Mouse (Mus musculus): ENCODE results near the gene Vkorc1. TPM values are rescaled to one million over a fixed set of nuclear protein-coding genes. Genes with fewer than 3 reads are reported as not detected.
A peak's percentile ranks its signal among the peaks of the same experiment; 100 is the strongest.

Gene Vkorc1
- total and polyA plus RNA-seq, 3 experiments = 36.2 to 66.4 TPM; not detected in 1

DNA sequence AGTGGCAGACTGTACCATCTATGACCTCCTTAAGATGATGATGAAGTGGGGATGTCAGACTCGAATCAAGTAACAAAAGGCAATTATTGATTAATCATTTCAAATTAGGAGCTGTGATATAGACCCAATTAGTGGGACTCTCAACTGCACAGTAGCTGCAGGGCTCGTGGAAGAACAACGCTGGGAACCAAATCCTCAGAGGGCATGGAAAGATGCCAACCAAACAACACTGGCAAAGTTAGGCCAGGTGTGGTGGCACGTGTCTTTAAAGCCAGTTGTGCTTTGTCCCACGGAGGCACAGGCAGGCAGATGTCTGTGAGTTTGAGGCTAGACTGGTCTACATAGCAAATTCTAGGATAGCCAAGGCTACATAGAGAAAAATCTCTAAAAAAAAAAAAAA lies 35.2 kb upstream of the Vkorc1 start:
- Histone ChIP-seq H3K27me3 (ENCODE audit: control insufficient read depth in 1 of 2, insufficient read depth in 2 of 2, low read length in 2 of 2) (no peaks in the 10 kb centered on the region), H3K36me3 (ENCODE audit: control insufficient read depth in 1 of 2, insufficient read depth in 2 of 2, low read length in 2 of 2) (peaks cover 0 to 11% of the 10 kb centered on the region in 2 experiments; a peak in 3 of 4 replicates), H3K27ac (ENCODE audit: control insufficient read depth, low read depth, low read length) (no peak overlapping the region), H3K9ac (ENCODE audit: control insufficient read depth, low read depth, low read length, poor library complexity, severe bottlenecking) (no peak overlapping the region), H3K79me2 (ENCODE audit: control insufficient read depth, insufficient read depth, low read length, poor library complexity) (no peaks in the 10 kb centered on the region; the same call in 1 of the 2 replicates), H3K9me3 (replicated peaks; ENCODE audit: insufficient read depth, low read length) (no peaks in the 10 kb centered on the region), H3K4me1 (ENCODE audit: control insufficient read depth in 1 of 2, insufficient read depth in 2 of 2, low read length in 2 of 2) (peaks cover 2 to 21% of the 10 kb centered on the region in 2 experiments; a peak in 3 of 4 replicates), H3K4me3 (ENCODE audit: control insufficient read depth in 1 of 2, insufficient read depth in 1 of 2, low read depth in 2 of 2, low read length in 2 of 2) (no peak overlapping the region)
- TF ChIP-seq POLR2AphosphoS5 (IDR thresholded peaks at IDR 0.05; ENCODE audit: borderline replicate concordance, low read depth, low read length) (no peak), UBTF (IDR thresholded peaks at IDR 0.05; ENCODE audit: borderline replicate concordance, insufficient read depth, low read depth, low read length) (no peak), NELFE (IDR thresholded peaks at IDR 0.05; ENCODE audit: low read depth, low read length) (no peak), EP300 (IDR thresholded peaks at IDR 0.05; ENCODE audit: low read depth in 1 of 2, low read length in 2 of 2) (no peak), MYC (IDR thresholded peaks at IDR 0.05; ENCODE audit: low read depth, low read length) (no peak), MXI1 (IDR thresholded peaks at IDR 0.05; ENCODE audit: low read depth, low read length) (no peak), KAT2A (conservative IDR thresholded peaks at IDR 0.05; ENCODE audit: low read depth, low read length) (no peak), CTCF (IDR thresholded peaks at IDR 0.05 in 2 of 3, conservative IDR thresholded peaks at IDR 0.05 in 1 of 3; ENCODE audit: control insufficient read depth in 1 of 3, insufficient read depth in 1 of 3, low read depth in 2 of 3, low read length in 3 of 3, poor library complexity in 1 of 3, severe bottlenecking in 1 of 3) (no peak), TCF12 (IDR thresholded peaks at IDR 0.05; ENCODE audit: low read depth, low read length) (no peak), ZNF384 (IDR thresholded peaks at IDR 0.05; ENCODE audit: low read depth, low read length) (no peak)
- no peak for DNase-seq (ENCODE audit: low read depth, low spot score)

DNA sequence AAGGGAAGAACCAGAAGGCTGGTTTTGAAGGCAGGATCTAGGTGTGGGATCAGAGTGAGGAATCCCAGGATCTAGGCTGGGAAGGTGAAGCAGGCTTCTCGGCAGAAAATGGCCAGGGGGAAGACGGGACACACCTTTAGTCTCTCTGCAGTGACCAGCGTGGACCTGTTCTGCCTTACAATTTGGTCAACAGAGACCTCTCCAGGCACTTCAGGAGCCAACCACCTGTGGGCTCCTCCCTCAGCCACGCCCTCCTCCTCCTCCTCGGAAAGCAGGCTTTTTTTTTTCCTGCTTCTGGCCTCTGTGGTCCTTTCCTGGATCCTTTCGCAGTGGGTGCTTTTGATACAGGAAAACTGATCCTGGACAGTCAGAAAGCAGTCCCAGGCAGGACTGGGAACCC lies 34.5 kb upstream of the Vkorc1 start, which contains the start of gene Prss8:
TSS of gene Prss8 (minus strand) at position 182 of the 400 bp plus-strand sequence.
- H3K9me3 ChIP-seq (replicated peaks; ENCODE audit: insufficient read depth, low read length) = no peaks in the 10 kb centered on the region
- no peaks in the 10 kb centered on the region for H3K27me3 ChIP-seq (ENCODE audit: control insufficient read depth in 1 of 2, insufficient read depth in 2 of 2, low read length in 2 of 2)
- TF ChIP-seq ZMIZ1 (IDR thresholded peaks at IDR 0.05; ENCODE audit: low read depth, low read length) (no peak), ZNF384 (IDR thresholded peaks at IDR 0.05; ENCODE audit: low read depth, low read length) (peak; percentile 53)
- H3K4me3 ChIP-seq (ENCODE audit: control insufficient read depth in 1 of 2, insufficient read depth in 1 of 2, low read depth in 2 of 2, low read length in 2 of 2) = no peak within 1 kb of the TSS
- peak within 1 kb of the TSS; percentile 16; the same call in 1 of the 2 replicates for H3K27ac ChIP-seq (ENCODE audit: control insufficient read depth, low read depth, low read length)
- H3K36me3 ChIP-seq (ENCODE audit: control insufficient read depth in 1 of 2, insufficient read depth in 2 of 2, low read length in 2 of 2) = peaks cover under 1 to 10% of the 10 kb centered on the region in 2 experiments
- peak within 1 kb of the TSS; percentile 28; the same call in 1 of the 2 replicates for H3K9ac ChIP-seq (ENCODE audit: control insufficient read depth, low read depth, low read length, poor library complexity, severe bottlenecking)
- no peak for DNase-seq (ENCODE audit: low read depth, low spot score)
- H3K79me2 ChIP-seq (ENCODE audit: control insufficient read depth, insufficient read depth, low read length, poor library complexity) = no peaks in the 10 kb centered on the region
- H3K4me1 ChIP-seq (ENCODE audit: control insufficient read depth in 1 of 2, insufficient read depth in 2 of 2, low read length in 2 of 2) = peaks cover 2 to 21% of the 10 kb centered on the region in 2 experiments; a peak in 3 of 4 replicates

DNA sequence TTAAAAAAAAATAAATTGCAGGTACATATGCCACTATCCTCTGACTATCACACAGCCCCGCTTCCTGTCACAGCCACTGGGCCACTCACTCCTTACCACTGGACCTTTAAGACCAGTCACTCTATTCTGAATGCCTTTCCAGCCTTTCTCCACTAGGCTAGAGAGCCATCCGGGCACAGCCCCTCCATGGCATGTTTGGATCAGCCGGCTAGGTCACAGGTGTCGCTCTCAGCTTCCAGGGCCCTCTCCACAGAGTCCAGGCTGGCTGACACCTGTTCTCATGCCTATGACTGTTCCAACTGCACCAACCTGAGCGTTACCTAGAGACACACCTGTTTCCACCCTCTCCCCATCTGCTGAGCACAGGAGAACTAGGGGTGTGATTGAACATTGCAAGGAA lies 33.2 kb upstream of the Vkorc1 start:
- no peaks in the 10 kb centered on the region for H3K9me3 ChIP-seq (replicated peaks; ENCODE audit: insufficient read depth, low read length)
- no peak overlapping the region; the same call in 1 of the 2 replicates for H3K27ac ChIP-seq (ENCODE audit: control insufficient read depth, low read depth, low read length)
- no peak overlapping the region for H3K4me3 ChIP-seq (ENCODE audit: control insufficient read depth in 1 of 2, insufficient read depth in 1 of 2, low read depth in 2 of 2, low read length in 2 of 2)
- H3K79me2 ChIP-seq (ENCODE audit: control insufficient read depth, insufficient read depth, low read length, poor library complexity) = no peaks in the 10 kb centered on the region
- H3K27me3 ChIP-seq (ENCODE audit: control insufficient read depth in 1 of 2, insufficient read depth in 2 of 2, low read length in 2 of 2) = no peaks in the 10 kb centered on the region
- DNase-seq (ENCODE audit: low read depth, low spot score) = no peak
- peaks cover 0 to 15% of the 10 kb centered on the region in 2 experiments; a peak in 2 of 4 replicates for H3K4me1 ChIP-seq (ENCODE audit: control insufficient read depth in 1 of 2, insufficient read depth in 2 of 2, low read length in 2 of 2)
- TF ChIP-seq MAX (IDR thresholded peaks at IDR 0.05; ENCODE audit: low read length) (no peak), POLR2A (IDR thresholded peaks at IDR 0.05; ENCODE audit: control insufficient read depth in 1 of 2, insufficient read depth in 1 of 2, low read depth in 1 of 2, low read length in 2 of 2, poor library complexity in 1 of 2) (peak in 1 of 2 experiments; percentile 6; a peak in 1 of 4 replicates), E2F4 (IDR thresholded peaks at IDR 0.05; ENCODE audit: borderline replicate concordance, low read depth, low read length) (no peak), SMC3 (IDR thresholded peaks at IDR 0.05; ENCODE audit: low read depth, low read length) (no peak), BHLHE40 (IDR thresholded peaks at IDR 0.05; ENCODE audit: borderline replicate concordance, low read depth, low read length) (no peak), USF2 (IDR thresholded peaks at IDR 0.05; ENCODE audit: borderline replicate concordance in 1 of 2, insufficient read depth in 1 of 2, low read depth in 1 of 2, low read length in 2 of 2) (no peak), UBTF (IDR thresholded peaks at IDR 0.05; ENCODE audit: borderline replicate concordance, insufficient read depth, low read depth, low read length) (no peak), TBP (IDR thresholded peaks at IDR 0.05; ENCODE audit: low read depth, low read length) (no peak), ZNF384 (IDR thresholded peaks at IDR 0.05; ENCODE audit: low read depth, low read length) (no peak)
- H3K9ac ChIP-seq (ENCODE audit: control insufficient read depth, low read depth, low read length, poor library complexity, severe bottlenecking) = no peak overlapping the region
- H3K36me3 ChIP-seq (ENCODE audit: control insufficient read depth in 1 of 2, insufficient read depth in 2 of 2, low read length in 2 of 2) = peaks cover 2 to 4% of the 10 kb centered on the region in 2 experiments
